Mouse (Mus musculus) olfactory bulb, adult 2 months (tissue): Measurements from ENCODE around the gene Gm2042. TPM values are rescaled to one million over a fixed set of nuclear protein-coding genes. Genes with fewer than 3 reads are reported as not detected.
"Not testable (repeated sequence)": the region's sequence is repeated elsewhere in the genome, so short reads cannot be mapped to it uniquely, and the experiment has no call there.

ENCODE experiments used
- H3K27ac ChIP-seq: fragments of 200-500 bp; 2 replicates; pipeline ENCODE4 v1.5.1; 2012; ENCODE audit warnings: low read depth, low read length; ENCODE audit not compliant: insufficient read depth
- H3K4me1 ChIP-seq: fragments of 200-500 bp; 2 replicates; pipeline ENCODE4 v1.6.1; 2012; ENCODE audit warnings: low read length; ENCODE audit not compliant: control insufficient read depth, insufficient read depth
- H3K4me3 ChIP-seq: fragments of 200-500 bp; 2 replicates; pipeline ENCODE4 v1.5.1; 2012; ENCODE audit warnings: mild to moderate bottlenecking, low read depth, low read length, moderate library complexity; ENCODE audit not compliant: insufficient read depth
- WGBS: fragments of 180-500 bp; shearing (Covaris S2); methylation state at CpG from one replicate; pipeline ENCODE4 v1.1.7; 2018; 5-methylcytosine and 5-hydroxymethylcytosine counted together
- polyA plus RNA-seq: library from polyadenylated mRNA; stranded (reverse); fragments of >200 nt; gene quantifications from 2 replicates; pipeline ENCODE4 v1.2.4, GENCODE M21; 2012; ENCODE audit warnings: low replicate concordance; ENCODE audit not compliant: missing spikeins, insufficient read depth, insufficient read length

The Gm2042 gene
- not detected in 2 replicates for polyA plus RNA-seq

DNA sequence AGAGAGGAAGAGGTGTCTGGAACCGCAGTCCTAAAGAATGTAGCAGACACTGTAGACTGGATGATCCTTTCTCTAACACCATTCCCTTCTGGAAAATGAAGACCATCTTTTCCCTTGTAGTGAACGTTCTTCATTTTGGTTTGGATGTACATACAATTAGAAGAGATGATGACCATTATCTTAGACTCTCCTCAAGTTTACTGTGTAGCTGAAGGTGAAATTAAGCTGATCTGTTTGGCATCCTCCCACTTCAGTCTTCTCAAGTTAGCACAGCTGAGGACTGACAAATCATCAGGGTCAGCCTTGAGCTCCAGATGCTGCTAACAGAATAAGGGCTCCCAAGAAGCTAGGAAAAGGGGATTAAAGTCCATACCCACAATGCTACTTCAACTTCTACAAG is at the start of gene Gm2042:
Gm2042 (plus strand) TSS at position 301 of the 400 bp plus-strand sequence.
- not testable (repeated sequence) for H3K4me1 ChIP-seq, H3K4me3 ChIP-seq, H3K27ac ChIP-seq
- 91% methylated on average over 2 of the region's 2 CpGs for WGBS

DNA sequence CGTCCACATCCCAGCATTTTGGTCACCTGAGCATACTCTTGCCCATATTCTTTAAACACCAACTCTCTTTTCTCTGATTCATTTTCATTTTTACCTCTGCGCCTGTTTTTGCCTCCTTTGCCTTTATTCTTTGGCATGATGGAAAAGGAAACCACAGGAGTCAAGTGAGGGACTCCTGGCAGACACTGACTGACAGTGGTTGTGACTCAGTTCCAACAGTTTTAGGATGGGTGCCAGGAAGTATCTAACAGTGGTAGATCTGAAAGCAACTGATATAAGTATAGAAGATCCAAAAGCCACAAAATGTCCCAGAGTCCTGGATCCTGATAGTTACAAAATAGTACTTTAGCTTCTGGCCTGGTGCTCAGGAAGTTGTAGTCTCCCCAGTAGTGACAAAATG is 34.2 kb upstream of the Gm2042 start, which contains the start of gene Gm2035:
Gm2035 (minus strand) TSS at position 137 of the 400 bp plus-strand sequence.
- H3K4me1 ChIP-seq, H3K27ac ChIP-seq, H3K4me3 ChIP-seq: not testable (repeated sequence)
- WGBS = 70% methylated on average over 2 of the region's 2 CpGs

DNA sequence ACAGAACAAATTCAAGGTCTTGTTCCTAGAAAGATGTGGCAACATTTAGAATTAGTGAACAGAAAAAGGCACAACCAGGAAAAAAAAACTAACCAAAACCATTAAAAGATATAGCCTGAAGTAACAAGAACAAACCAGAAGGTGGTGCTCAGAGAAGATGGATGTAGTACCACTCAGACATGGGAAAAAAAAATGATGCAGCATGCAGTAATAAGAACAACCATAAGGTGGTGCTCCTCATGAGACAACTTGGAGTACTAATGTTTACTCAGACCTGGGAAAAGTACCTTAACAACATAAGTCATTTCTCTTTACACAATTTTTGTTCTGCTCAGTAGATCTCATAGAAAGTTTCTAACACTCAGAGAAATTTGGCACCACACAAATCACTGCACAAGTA is 30.1 kb downstream of the Gm2042 start:
- H3K27ac ChIP-seq, H3K4me3 ChIP-seq, H3K4me1 ChIP-seq: not testable (repeated sequence)

DNA sequence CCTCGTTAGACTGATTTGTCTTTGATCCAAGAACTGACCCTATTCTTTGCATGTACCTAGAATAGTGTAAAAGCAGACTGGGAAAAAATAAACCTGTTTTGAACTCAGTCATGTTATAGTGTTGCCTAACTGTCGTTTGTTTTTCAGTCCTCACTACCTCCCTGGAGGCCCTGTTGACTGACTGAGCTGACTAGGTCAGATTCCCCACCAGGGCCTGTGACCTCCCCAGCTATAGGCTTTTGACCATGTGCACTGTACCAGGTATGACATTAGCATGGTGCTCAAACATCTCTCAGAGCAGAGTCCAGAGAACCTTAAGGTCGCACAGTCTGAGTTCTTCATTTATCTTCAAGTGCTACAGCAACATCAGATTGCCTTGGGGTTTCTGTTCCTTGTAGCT is 50.2 kb downstream of the Gm2042 start:
- H3K4me3 ChIP-seq, H3K27ac ChIP-seq, H3K4me1 ChIP-seq: not testable (repeated sequence)
- 63% methylated on average over 3 of the region's 3 CpGs for WGBS

Other genes with a start within 250 kb of the Gm2042 start
- not detected in 2 replicates for gene Gm21319, start 178.3 kb upstream of the Gm2042 start, polyA plus RNA-seq
- gene Gm21936, start 158.6 kb upstream of the Gm2042 start, polyA plus RNA-seq = not detected in 2 replicates
- gene BB287469, start 137.5 kb upstream of the Gm2042 start, polyA plus RNA-seq = not detected in 2 replicates
- not detected in 2 replicates for gene Gm2001, start 111.7 kb upstream of the Gm2042 start, polyA plus RNA-seq
- gene Gm2016, start 80.0 kb upstream of the Gm2042 start, polyA plus RNA-seq = not detected in 2 replicates
- gene Gm2022, start 58.7 kb upstream of the Gm2042 start, polyA plus RNA-seq = not detected in 2 replicates
- gene Gm2035, start 34.2 kb upstream of the Gm2042 start, polyA plus RNA-seq = not detected in 2 replicates
- not detected in 2 replicates for gene Gm2075, start 57.8 kb downstream of the Gm2042 start, polyA plus RNA-seq
- not detected in 2 replicates for gene Gm6803, start 64.7 kb downstream of the Gm2042 start, polyA plus RNA-seq
- not detected in 2 replicates for gene Gm2056, start 72.9 kb downstream of the Gm2042 start, polyA plus RNA-seq
- not detected in 2 replicates for gene Gm16368, start 129.6 kb downstream of the Gm2042 start, polyA plus RNA-seq
- not detected in 2 replicates for gene Gm10436, start 228.0 kb downstream of the Gm2042 start, polyA plus RNA-seq